ENCODE assay signal across 23 mouse cellular contexts in genomic region chr9:22677997-22678396, GRCm38 (mm10).
DNase-seq lines count a peak whose midpoint lies in the region; ATAC-seq and TF ChIP-seq lines count a peak whose summit lies in the region.
"Had no signal": no experiment of that assay in that cellular context is flagged by ENCODE, and none has a peak within 500 bp of the region (broad histone marks: within the 10 kb centered on the region; RNA-seq: fewer than 3 reads in every experiment).

No protein-coding gene starts in this region.

- H3K27ac ChIP-seq in hindbrain, embryonic 11.5 days (ENCODE audit: low read depth, low read length) = no peak overlapping the region
- H3K27ac ChIP-seq in hindbrain, postnatal 0 days = no peak overlapping the region
- 0 out of 2 replicates have a peak overlapping the region, but pooled peaks have one; percentile 28 for H3K27ac ChIP-seq in midbrain, embryonic 10.5 days (replicated peaks)
- no peak overlapping the region for H3K27ac ChIP-seq in midbrain, embryonic 14.5 days (replicated peaks; ENCODE audit: low read depth, low read length)
- no peak overlapping the region for H3K27ac ChIP-seq in hindbrain, embryonic 13.5 days
- no peak overlapping the region for H3K27ac ChIP-seq in midbrain, embryonic 16.5 days (ENCODE audit: low read length)
- H3K27ac ChIP-seq: heart, embryonic 15.5 days; intestine, embryonic 15.5 days; macrophage had no signal

- H3K4me1 ChIP-seq in hindbrain, embryonic 11.5 days (replicated peaks; ENCODE audit: control insufficient read depth, insufficient read depth, low read length) = no peaks in the 10 kb centered on the region
- H3K4me1 ChIP-seq in hindbrain, postnatal 0 days (ENCODE audit: insufficient read depth, low read length) = no peaks in the 10 kb centered on the region
- H3K4me1 ChIP-seq in midbrain, embryonic 10.5 days = peaks cover 4% of the 10 kb centered on the region; the same call in 1 of the 2 replicates
- H3K4me1 ChIP-seq in midbrain, embryonic 14.5 days (ENCODE audit: control insufficient read depth, insufficient read depth, low read length) = 0 out of 2 replicates have a peak, but pooled peaks cover 3% of the 10 kb centered on the region
- peaks cover 12% of the 10 kb centered on the region; the same call in 1 of the 2 replicates for H3K4me1 ChIP-seq in hindbrain, embryonic 13.5 days (replicated peaks)
- peaks cover 2% of the 10 kb centered on the region for H3K4me1 ChIP-seq in midbrain, embryonic 16.5 days (ENCODE audit: control insufficient read depth, insufficient read depth, low read length)
- H3K4me1 ChIP-seq: heart, embryonic 15.5 days had no signal

- no peaks in the 10 kb centered on the region for H3K27me3 ChIP-seq in hindbrain, embryonic 11.5 days (ENCODE audit: control insufficient read depth, insufficient read depth, low read length)
- no peaks in the 10 kb centered on the region for H3K27me3 ChIP-seq in hindbrain, postnatal 0 days (ENCODE audit: insufficient read depth, low read length)
- H3K27me3 ChIP-seq in midbrain, embryonic 10.5 days (ENCODE audit: low read depth, poor library complexity, severe bottlenecking) = no peaks in the 10 kb centered on the region
- no peaks in the 10 kb centered on the region for H3K27me3 ChIP-seq in midbrain, embryonic 14.5 days (ENCODE audit: control insufficient read depth, insufficient read depth, low read length)
- H3K27me3 ChIP-seq in hindbrain, embryonic 13.5 days = no peaks in the 10 kb centered on the region
- H3K27me3 ChIP-seq in midbrain, embryonic 16.5 days (ENCODE audit: control insufficient read depth, insufficient read depth, low read depth, low read length) = no peaks in the 10 kb centered on the region
- H3K27me3 ChIP-seq: heart, embryonic 15.5 days; intestine, embryonic 15.5 days had no signal

- H3K36me3 ChIP-seq in hindbrain, embryonic 11.5 days (ENCODE audit: control insufficient read depth, insufficient read depth, low read length) = no peaks in the 10 kb centered on the region
- no peaks in the 10 kb centered on the region for H3K36me3 ChIP-seq in hindbrain, postnatal 0 days (ENCODE audit: insufficient read depth, low read length)
- no peaks in the 10 kb centered on the region for H3K36me3 ChIP-seq in midbrain, embryonic 10.5 days
- H3K36me3 ChIP-seq in midbrain, embryonic 14.5 days (ENCODE audit: control insufficient read depth, insufficient read depth, low read length) = no peaks in the 10 kb centered on the region
- no peaks in the 10 kb centered on the region for H3K36me3 ChIP-seq in hindbrain, embryonic 13.5 days
- no peaks in the 10 kb centered on the region for H3K36me3 ChIP-seq in midbrain, embryonic 16.5 days (ENCODE audit: control insufficient read depth, insufficient read depth, low read length)
- H3K36me3 ChIP-seq: heart, embryonic 15.5 days; intestine, embryonic 15.5 days had no signal

- H3K9me3 ChIP-seq in hindbrain, embryonic 11.5 days (ENCODE audit: control insufficient read depth, low read length) = no peaks in the 10 kb centered on the region
- H3K9me3 ChIP-seq in hindbrain, postnatal 0 days (ENCODE audit: low read length) = no peaks in the 10 kb centered on the region
- no peaks in the 10 kb centered on the region for H3K9me3 ChIP-seq in midbrain, embryonic 10.5 days (replicated peaks)
- H3K9me3 ChIP-seq in midbrain, embryonic 14.5 days (ENCODE audit: control insufficient read depth, low read length) = no peaks in the 10 kb centered on the region
- H3K9me3 ChIP-seq in hindbrain, embryonic 13.5 days = no peaks in the 10 kb centered on the region
- H3K9me3 ChIP-seq in midbrain, embryonic 16.5 days (replicated peaks; ENCODE audit: control insufficient read depth, low read length, poor library complexity, severe bottlenecking) = no peaks in the 10 kb centered on the region
- H3K9me3 ChIP-seq: heart, embryonic 15.5 days; intestine, embryonic 15.5 days had no signal

- H3K4me3 ChIP-seq in hindbrain, embryonic 11.5 days (ENCODE audit: low read depth, low read length) = no peak overlapping the region
- H3K4me3 ChIP-seq in hindbrain, postnatal 0 days (ENCODE audit: low read length) = no peak overlapping the region
- H3K4me3 ChIP-seq in midbrain, embryonic 10.5 days = no peak overlapping the region
- H3K4me3 ChIP-seq in midbrain, embryonic 14.5 days (replicated peaks; ENCODE audit: low read depth, low read length) = no peak overlapping the region
- H3K4me3 ChIP-seq in hindbrain, embryonic 13.5 days = no peak overlapping the region
- H3K4me3 ChIP-seq in midbrain, embryonic 16.5 days (ENCODE audit: low read depth, low read length) = no peak overlapping the region
- H3K4me3 ChIP-seq: heart, embryonic 15.5 days; intestine, embryonic 15.5 days had no signal

- peak; percentile 42; the same call in 1 of the 2 replicates for ATAC-seq in hindbrain, embryonic 11.5 days (ENCODE audit: low FRiP score)
- no peak for ATAC-seq in hindbrain, postnatal 0 days
- ATAC-seq in midbrain, embryonic 14.5 days (ENCODE audit: low FRiP score, low TSS enrichment) = no peak; the same call in 1 of the 2 replicates
- ATAC-seq in hindbrain, embryonic 13.5 days (ENCODE audit: low FRiP score) = peak; percentile 58; the same call in 1 of the 2 replicates
- peak; percentile 22; the same call in 1 of the 2 replicates for ATAC-seq in midbrain, embryonic 16.5 days
- ATAC-seq: activated CD4-positive, CD25-positive, alpha-beta regulatory T cell, adult 4 months had no signal

- DNase-seq in hindbrain, embryonic 11.5 days (ENCODE audit: low spot score) = no peak
- DNase-seq in hindbrain, postnatal 0 days (ENCODE audit: low spot score) = no peak
- no peak for DNase-seq in midbrain, embryonic 10.5 days (ENCODE audit: low spot score)
- no peak for DNase-seq in midbrain, embryonic 14.5 days
- no peak for DNase-seq in MN1 (ENCODE audit: low spot score)
- no peak for DNase-seq in c-Kit-positive CD71-positive TER-119-positive erythroid progenitor cells, embryonic 14.5 days (ENCODE audit: low spot score)
- DNase-seq: cerebellum, adult 18-20 months; cerebellum, postnatal 25 days; embryo, embryonic 11 days; gastrocnemius, postnatal 10 days; heart, adult 11 months; heart, postnatal 4 days; kidney, adult 9 months; kidney, postnatal 25 days; right cerebral cortex, postnatal 25 days; thymus, adult 2 months had no signal

- 90% methylated on average over 4 of the region's 4 CpGs for WGBS in hindbrain, embryonic 11.5 days
- 62% methylated on average over 4 of the region's 4 CpGs for WGBS in hindbrain, postnatal 0 days
- WGBS in midbrain, embryonic 10.5 days = 73% methylated on average over 4 of the region's 4 CpGs
- WGBS in midbrain, embryonic 14.5 days = 74% methylated on average over 4 of the region's 4 CpGs
- WGBS in hindbrain, embryonic 13.5 days = 70% methylated on average over 4 of the region's 4 CpGs
- WGBS in midbrain, embryonic 16.5 days = 75% methylated on average over 4 of the region's 4 CpGs

- H3K9ac ChIP-seq in hindbrain, embryonic 11.5 days (ENCODE audit: low read depth, low read length) = no peak overlapping the region
- H3K9ac ChIP-seq in hindbrain, postnatal 0 days (replicated peaks; ENCODE audit: low read length) = no peak overlapping the region
- no peak overlapping the region for H3K9ac ChIP-seq in midbrain, embryonic 14.5 days (replicated peaks; ENCODE audit: low read length)
- no peak overlapping the region for H3K9ac ChIP-seq in hindbrain, embryonic 13.5 days
- no peak overlapping the region for H3K9ac ChIP-seq in midbrain, embryonic 16.5 days (ENCODE audit: low read depth, low read length)
- H3K9ac ChIP-seq: heart, embryonic 15.5 days; intestine, embryonic 15.5 days; lung, embryonic 14.5 days had no signal

- no peak for TF ChIP-seq CTCF in hindbrain, postnatal 0 days (IDR thresholded peaks at IDR 0.05; ENCODE audit: low read depth)

- H3K4me2 ChIP-seq in hindbrain, embryonic 11.5 days (replicated peaks; ENCODE audit: low read depth, low read length) = no peak overlapping the region
- no peak overlapping the region for H3K4me2 ChIP-seq in hindbrain, postnatal 0 days (ENCODE audit: low read depth, low read length)
- no peak overlapping the region for H3K4me2 ChIP-seq in midbrain, embryonic 14.5 days (ENCODE audit: low read length)
- no peak overlapping the region for H3K4me2 ChIP-seq in hindbrain, embryonic 13.5 days
- no peak overlapping the region for H3K4me2 ChIP-seq in midbrain, embryonic 16.5 days (ENCODE audit: low read length)
- H3K4me2 ChIP-seq: heart, embryonic 15.5 days; intestine, embryonic 15.5 days; lung, embryonic 14.5 days had no signal

Comparison
In these comparisons a context has a peak if more than half of its experiments do, and no peak if none do; other contexts are left out.
1. ATAC-seq: peak in hindbrain, embryonic 11.5 days (single experiment), hindbrain, embryonic 13.5 days (single experiment) and midbrain, embryonic 16.5 days (single experiment); none in hindbrain, postnatal 0 days (single experiment) and midbrain, embryonic 14.5 days (single experiment).